Mouse (Mus musculus) kidney, adult 2 months (tissue): Measurements from ENCODE around the gene Prkce. TPM values are rescaled to one million over a fixed set of nuclear protein-coding genes. Genes with fewer than 3 reads are reported as not detected.
A peak's percentile ranks its signal among the peaks of the same experiment; 100 is the strongest.

ENCODE experiments used
- DNase-seq: peaks from one replicate; pipeline ENCODE4 v3.0.0; 2021
- H3K27ac ChIP-seq: fragments of 200-500 bp; 2 replicates; pipeline ENCODE4 v1.5.1; 2012; ENCODE audit warnings: low read depth, low read length, control low read depth, inconsistent platforms; ENCODE audit not compliant: insufficient read depth
- H3K27me3 ChIP-seq: fragments of 200-500 bp; replicated peaks from 2 replicates; pipeline ENCODE4 v1.6.1; 2012; ENCODE audit warnings: mild to moderate bottlenecking, moderate library complexity, low read length, inconsistent platforms; ENCODE audit not compliant: control insufficient read depth, insufficient read depth
- H3K36me3 ChIP-seq: fragments of 200-500 bp; 2 replicates; pipeline ENCODE4 v1.6.1; 2012; ENCODE audit warnings: mild to moderate bottlenecking, moderate library complexity, low read length, inconsistent platforms; ENCODE audit not compliant: control insufficient read depth, insufficient read depth
- H3K4me1 ChIP-seq: fragments of 200-500 bp; 2 replicates; pipeline ENCODE4 v1.6.1; 2011; ENCODE audit warnings: low read length; ENCODE audit not compliant: control insufficient read depth, insufficient read depth
- H3K4me3 ChIP-seq: fragments of 200-500 bp; 2 replicates; pipeline ENCODE4 v1.5.1; 2011; ENCODE audit warnings: mild to moderate bottlenecking, low read depth, low read length, control low read depth; ENCODE audit not compliant: insufficient read depth
- CTCF ChIP-seq: fragments of 200-500 bp; conservative IDR thresholded peaks from 2 replicates; pipeline ENCODE4 v1.5.1; 2011; ENCODE audit warnings: low read depth, mild to moderate bottlenecking, control low read depth, low read length, moderate library complexity, mixed read lengths; ENCODE audit not compliant: insufficient read depth, insufficient read length
- POLR2A ChIP-seq: fragments of 200-500 bp; IDR thresholded peaks from one replicate; pipeline ENCODE4 v1.6.1; 2011; ENCODE audit warnings: low read depth, low read length, control low read depth
- WGBS: fragments of 180-500 bp; shearing (Covaris S2); methylation state at CpG from one replicate; pipeline ENCODE4 v1.1.7; 2018; 5-methylcytosine and 5-hydroxymethylcytosine counted together
- polyA plus RNA-seq: library from polyadenylated mRNA; depleted of rRNA; stranded (reverse); fragments of >200 nt; gene quantifications from 2 replicates; pipeline ENCODE4 v1.2.3, GENCODE M21; 2012

Gene Prkce
- polyA plus RNA-seq, 1 experiment, result 6.1 TPM

DNA sequence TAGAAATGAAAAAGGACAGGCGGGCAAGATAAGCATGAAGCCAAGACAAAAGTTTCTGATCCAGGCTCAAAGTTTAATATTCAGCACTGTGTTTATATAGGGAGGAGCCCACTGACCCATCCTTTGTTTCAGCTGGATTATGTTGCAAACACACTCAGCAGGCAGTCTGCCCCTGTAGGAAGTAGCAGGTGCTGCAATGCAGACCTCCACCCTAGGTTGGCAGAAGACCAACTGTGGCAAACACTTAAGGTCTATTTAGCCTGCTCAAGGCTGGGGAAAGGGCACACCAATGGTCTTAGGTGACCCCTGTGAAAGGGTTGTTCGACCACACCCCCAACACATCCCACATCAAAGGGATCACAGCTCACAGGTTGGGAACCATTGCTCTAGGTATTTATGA, 434.3 kb downstream of the Prkce start:
- no peak for DNase-seq
- Histone ChIP-seq H3K36me3 (no peaks in the 10 kb centered on the region), H3K27ac (0 out of 2 replicates have a peak overlapping the region, but pooled peaks have one; percentile 22), H3K27me3 (no peaks in the 10 kb centered on the region), H3K4me1 (peaks cover 19% of the 10 kb centered on the region), H3K4me3 (no peak overlapping the region)
- WGBS, result 85% methylated on average over 2 of the region's 2 CpGs
- TF ChIP-seq POLR2A (no peak), CTCF (0 out of 2 replicates have a peak, but pooled peaks have one; percentile 2)

DNA sequence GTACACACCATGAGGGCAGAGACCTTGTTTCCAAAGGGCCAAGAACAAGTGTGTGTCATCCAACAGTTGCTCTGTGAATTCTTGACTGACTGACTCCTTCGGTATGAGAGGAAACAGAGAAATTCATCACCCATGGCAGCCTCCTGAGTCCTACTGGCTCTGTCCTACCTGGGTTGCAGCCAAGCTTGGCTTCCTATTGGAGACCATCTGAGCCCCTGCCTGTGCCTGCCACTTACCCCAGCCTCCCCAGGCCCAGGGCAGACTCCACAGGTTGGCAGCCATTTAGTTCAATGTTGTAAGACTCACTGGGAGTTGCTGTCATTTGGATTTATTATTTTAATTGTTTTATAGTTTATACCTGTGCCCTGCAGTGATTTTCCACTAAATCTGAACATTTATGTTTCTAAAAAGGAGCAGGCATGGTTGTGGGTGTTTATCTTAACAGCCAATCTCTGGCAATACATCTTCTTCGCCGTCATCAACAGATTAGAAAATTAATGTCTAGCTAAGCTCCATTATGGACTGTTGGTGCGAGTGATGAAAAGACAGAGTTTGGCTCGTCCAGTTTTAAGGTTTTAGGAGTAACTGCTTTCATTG, 436.4 kb downstream of the Prkce start:
- TF ChIP-seq POLR2A (no peak), CTCF (no peak)
- no peak overlapping the region for H3K27ac ChIP-seq
- no peaks in the 10 kb centered on the region for H3K36me3 ChIP-seq
- DNase-seq, result peak; percentile 58
- no peak overlapping the region for H3K4me3 ChIP-seq
- WGBS, result 68% methylated on average over 5 of the region's 5 CpGs
- no peaks in the 10 kb centered on the region for H3K27me3 ChIP-seq
- H3K4me1 ChIP-seq, result peaks cover 19% of the 10 kb centered on the region

DNA sequence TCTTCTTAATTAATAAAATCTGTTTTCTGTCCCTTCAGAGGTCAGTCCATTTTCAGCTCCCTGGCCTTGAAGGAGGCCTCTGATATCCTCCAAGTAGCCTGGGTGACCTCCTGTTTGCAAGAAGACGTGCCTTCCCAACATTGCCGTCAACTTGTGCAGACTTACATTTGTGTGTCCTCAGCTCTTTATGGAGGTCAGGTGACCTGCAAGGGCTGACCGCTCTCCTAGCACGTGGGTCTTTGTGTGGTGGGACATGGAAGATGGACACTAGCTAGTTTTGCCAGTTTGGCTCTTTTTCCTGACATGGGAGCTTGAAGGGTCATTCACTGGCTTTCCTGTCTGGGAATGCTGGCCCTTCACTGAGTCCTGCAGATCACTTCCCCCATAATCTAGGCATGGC, 440.4 kb downstream of the Prkce start:
- no peaks in the 10 kb centered on the region for H3K27me3 ChIP-seq
- H3K4me3 ChIP-seq, result no peak overlapping the region
- peaks cover 5% of the 10 kb centered on the region; the same call in 1 of the 2 replicates for H3K4me1 ChIP-seq
- 85% methylated on average over 4 of the region's 4 CpGs for WGBS
- peak; percentile 80 for DNase-seq
- TF ChIP-seq CTCF (no peak), POLR2A (no peak)
- peak overlapping the region; percentile 18; the same call in 1 of the 2 replicates for H3K27ac ChIP-seq
- no peaks in the 10 kb centered on the region for H3K36me3 ChIP-seq

DNA sequence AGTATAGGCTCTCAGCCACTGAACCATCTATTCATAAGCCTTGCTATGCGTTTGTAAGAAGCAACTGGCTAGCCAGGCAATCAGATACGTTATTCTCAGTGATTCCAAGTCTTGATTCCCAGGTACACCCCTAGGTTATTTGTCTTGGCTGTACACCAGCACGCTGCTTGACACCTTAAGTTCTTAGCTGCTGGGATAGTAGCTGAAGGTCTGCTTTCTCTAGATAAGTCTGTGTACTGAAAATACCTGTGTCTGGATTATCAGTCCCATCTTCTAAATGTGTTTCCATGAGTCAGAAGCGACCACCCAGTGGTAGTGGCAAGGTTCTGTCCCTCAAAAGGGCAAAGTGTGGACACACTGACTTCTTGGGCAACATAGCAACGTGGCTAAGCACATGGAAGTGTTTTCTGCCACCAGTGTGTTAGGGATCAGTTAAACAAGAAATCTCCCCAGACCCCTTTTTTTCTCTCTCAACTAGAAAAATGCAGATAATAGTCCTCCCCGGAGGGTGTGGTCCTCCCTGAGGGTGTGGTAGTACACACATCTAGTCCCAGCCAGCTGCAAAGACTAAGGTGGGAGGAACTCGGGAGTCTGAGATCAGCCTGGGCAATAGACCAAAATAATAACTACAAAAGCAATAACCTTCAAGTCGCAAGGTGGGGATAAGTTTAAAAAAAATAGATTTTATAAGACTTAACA, 442.8 kb downstream of the Prkce start:
- TF ChIP-seq POLR2A (no peak), CTCF (no peak)
- WGBS, result 72% methylated on average over 8 of the region's 8 CpGs
- Histone ChIP-seq H3K27me3 (no peaks in the 10 kb centered on the region), H3K4me1 (no peaks in the 10 kb centered on the region), H3K27ac (no peak overlapping the region), H3K36me3 (no peaks in the 10 kb centered on the region), H3K4me3 (no peak overlapping the region)
- no peak for DNase-seq

DNA sequence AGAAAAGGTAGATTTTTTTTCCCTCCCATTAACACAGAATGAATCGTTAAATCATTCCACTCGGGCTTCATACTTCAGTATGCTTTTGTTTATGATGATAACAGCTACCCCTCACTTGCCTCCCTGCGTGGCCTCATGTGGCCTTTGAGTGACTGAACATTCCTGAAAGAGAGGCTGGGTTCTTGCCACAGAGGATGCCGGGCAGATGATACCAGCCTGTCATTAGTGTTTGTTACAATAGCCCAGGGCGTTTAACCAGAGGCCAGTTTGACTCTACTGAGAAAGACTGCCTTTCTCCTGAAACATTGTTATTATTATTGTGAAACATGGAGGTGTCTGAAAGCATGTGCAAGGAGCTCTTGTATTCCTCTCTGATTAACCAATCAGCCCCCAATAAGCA, 444.2 kb downstream of the Prkce start:
- Histone ChIP-seq H3K27ac (no peak overlapping the region), H3K4me3 (no peak overlapping the region), H3K4me1 (no peaks in the 10 kb centered on the region), H3K27me3 (no peaks in the 10 kb centered on the region), H3K36me3 (no peaks in the 10 kb centered on the region)
- DNase-seq, result no peak
- TF ChIP-seq CTCF (no peak), POLR2A (no peak)
- 71% methylated on average over 5 of the region's 5 CpGs for WGBS

DNA sequence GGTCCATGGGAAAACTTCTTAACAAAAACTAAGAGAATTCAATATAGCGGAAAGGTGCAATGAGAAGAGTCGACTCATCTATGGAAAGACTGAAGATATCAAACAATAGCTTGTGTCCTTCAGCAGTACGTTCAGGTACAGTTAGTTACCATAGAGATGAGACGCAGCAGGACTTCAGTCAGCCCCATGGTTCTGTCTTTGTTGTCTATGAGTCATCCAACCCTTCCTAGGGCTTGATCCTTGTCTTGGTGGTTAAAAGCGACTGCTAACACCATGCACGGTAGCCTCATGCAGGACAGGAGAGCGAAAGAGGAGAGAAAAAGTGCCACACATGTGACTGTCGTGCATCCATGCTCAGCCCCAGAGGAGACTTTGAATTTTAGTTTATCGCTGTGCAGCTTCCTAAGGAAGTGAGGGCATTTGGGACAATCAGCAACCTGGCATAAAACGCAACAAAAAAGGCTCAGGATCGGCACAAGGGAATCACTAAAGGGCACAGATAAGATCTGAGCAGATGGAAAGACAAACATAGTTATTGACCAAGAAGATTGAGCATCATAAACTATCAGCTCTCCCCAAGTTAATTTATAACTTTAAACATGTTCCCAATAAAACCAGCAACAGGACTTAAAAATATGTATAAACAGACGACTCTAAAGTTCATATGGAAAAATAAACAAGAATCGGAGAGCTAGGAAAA, 448.2 kb downstream of the Prkce start:
- no peaks in the 10 kb centered on the region for H3K36me3 ChIP-seq
- no peak overlapping the region for H3K4me3 ChIP-seq
- 87% methylated on average over 13 of the region's 13 CpGs for WGBS
- no peak overlapping the region for H3K27ac ChIP-seq
- TF ChIP-seq POLR2A, result no peak
- no peak for TF ChIP-seq CTCF
- H3K27me3 ChIP-seq, result no peaks in the 10 kb centered on the region
- no peak for DNase-seq
- H3K4me1 ChIP-seq, result 0 out of 2 replicates have a peak, but pooled peaks cover 11% of the 10 kb centered on the region

DNA sequence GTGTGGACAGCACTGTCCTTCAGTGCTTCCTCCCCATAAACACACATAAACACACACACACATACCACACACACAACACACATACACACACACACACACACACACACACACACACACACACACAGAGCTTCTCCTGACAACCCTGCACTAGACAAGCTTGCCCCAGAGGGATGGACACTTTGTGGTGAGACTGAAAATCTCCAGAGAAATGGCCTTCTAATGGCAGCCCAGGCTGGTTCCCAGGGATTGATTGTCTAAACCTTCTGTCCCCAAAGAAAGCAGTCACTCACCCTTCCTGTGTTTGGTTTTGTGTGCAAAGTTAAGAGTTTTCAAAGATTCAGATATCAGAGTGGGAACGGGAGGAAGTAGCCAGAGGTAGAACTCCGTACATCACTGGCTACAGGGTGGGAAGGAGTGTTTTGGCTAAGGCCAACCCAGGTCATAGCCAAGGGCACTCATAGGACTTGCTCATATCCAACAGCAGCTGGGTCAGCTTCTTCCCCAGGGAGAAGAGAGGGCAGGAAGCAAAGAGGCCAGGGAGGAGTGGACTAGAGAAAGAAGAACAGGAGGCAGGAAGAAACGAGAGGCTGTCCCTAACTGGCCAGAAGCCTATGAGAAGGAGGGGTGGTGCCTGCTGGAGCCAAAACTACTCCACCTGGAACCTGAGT, 450.1 kb downstream of the Prkce start:
- TF ChIP-seq POLR2A (no peak), CTCF (no peak)
- Histone ChIP-seq H3K4me1 (0 out of 2 replicates have a peak, but pooled peaks cover 11% of the 10 kb centered on the region), H3K27ac (peak overlapping the region; percentile 57), H3K27me3 (no peaks in the 10 kb centered on the region), H3K36me3 (no peaks in the 10 kb centered on the region), H3K4me3 (no peak overlapping the region)
- WGBS, result 60% methylated on average over 3 of the region's 3 CpGs
- peak; percentile 60 for DNase-seq
